In the genomic region with DNA sequence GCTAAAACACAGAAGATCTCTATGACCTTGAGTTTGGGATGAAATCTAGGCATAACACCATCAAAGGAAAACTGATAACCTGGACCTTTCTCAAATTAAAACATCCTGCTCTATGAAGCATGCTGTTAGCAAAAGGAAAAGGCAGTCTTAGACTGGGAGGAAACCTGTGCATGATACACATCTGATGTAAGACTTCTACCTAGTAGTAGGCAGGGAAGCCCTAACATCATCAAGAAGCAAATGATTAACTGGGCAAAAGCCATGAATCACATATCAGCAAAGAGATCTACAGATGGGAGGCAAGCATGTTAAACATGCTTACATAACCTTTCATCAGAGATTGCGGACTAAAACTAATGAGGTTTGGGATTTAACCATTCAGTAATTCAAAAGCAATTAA, we compare ENCODE assay signal across 29 mouse cellular contexts.
DNase-seq lines count a peak whose midpoint lies in the region; ATAC-seq and TF ChIP-seq lines count a peak whose summit lies in the region.
"Had no signal": no experiment of that assay in that cellular context is flagged by ENCODE, and none has a peak within 500 bp of the region (broad histone marks: within the 10 kb centered on the region; RNA-seq: fewer than 3 reads in every experiment).

No protein-coding gene starts in this region.

- H3K4me1 ChIP-seq in kidney, embryonic 16.5 days (ENCODE audit: insufficient read depth, low read length): peaks cover 5% of the 10 kb centered on the region; the same call in 1 of the 2 replicates
- peaks cover 14% of the 10 kb centered on the region; the same call in 1 of the 2 replicates for H3K4me1 ChIP-seq in lung, embryonic 15.5 days

- TF ChIP-seq POLR2A in brain, embryonic 14.5 days (IDR thresholded peaks at IDR 0.05; ENCODE audit: borderline replicate concordance, extremely low read depth, insufficient read depth, insufficient read length, poor library complexity, severe bottlenecking): no peak

- DNase-seq in kidney, adult 9 months: peak; percentile 24
- DNase-seq in kidney, adult 11 months: no peak
- DNase-seq in kidney, postnatal 4 days: no peak
- no peak for DNase-seq in lung, postnatal 4 days
- DNase-seq in brain, embryonic 14.5 days (ENCODE audit: low read depth): peak; percentile 11
- DNase-seq: adrenal gland, adult 8-10 months; adrenal gland, postnatal 14 days; adrenal gland, postnatal 36 days; B cell, adult 2 months; cerebellum, adult 11 months; cerebellum, adult 18-20 months; cerebellum, adult 8-10 months; cerebellum, adult 9-11 months; cerebellum, postnatal 14 days; cerebellum, postnatal 36 days; embryo, embryonic 11 days had no signal

- H3K27ac ChIP-seq in kidney, embryonic 16.5 days (ENCODE audit: low read length): no peak overlapping the region
- H3K27ac ChIP-seq in lung, embryonic 15.5 days: peak overlapping the region; percentile 71; the same call in 1 of the 2 replicates
- H3K27ac ChIP-seq: embryonic facial prominence, embryonic 13.5 days; embryonic facial prominence, embryonic 15.5 days; forebrain, embryonic 10.5 days; forebrain, embryonic 12.5 days had no signal

- H3K9ac ChIP-seq in kidney, embryonic 16.5 days (replicated peaks; ENCODE audit: low read length): no peak overlapping the region
- no peak overlapping the region for H3K9ac ChIP-seq in lung, embryonic 15.5 days
- H3K9ac ChIP-seq: embryonic facial prominence, embryonic 13.5 days; embryonic facial prominence, embryonic 15.5 days; forebrain, embryonic 12.5 days had no signal

- peaks cover 3% of the 10 kb centered on the region; the same call in 1 of the 2 replicates for H3K27me3 ChIP-seq in kidney, embryonic 16.5 days (ENCODE audit: insufficient read depth, low read length)
- H3K27me3 ChIP-seq in lung, embryonic 15.5 days: no peaks in the 10 kb centered on the region
- H3K27me3 ChIP-seq: CH12.LX; embryonic facial prominence, embryonic 13.5 days; embryonic facial prominence, embryonic 15.5 days; Patski had no signal

- no peak overlapping the region for H3K4me2 ChIP-seq in kidney, embryonic 16.5 days (replicated peaks; ENCODE audit: low read depth, low read length)
- H3K4me2 ChIP-seq in lung, embryonic 15.5 days: no peak overlapping the region
- H3K4me2 ChIP-seq: embryonic facial prominence, embryonic 13.5 days; embryonic facial prominence, embryonic 15.5 days; forebrain, embryonic 12.5 days had no signal

- ATAC-seq in kidney, embryonic 16.5 days (ENCODE audit: low FRiP score, low TSS enrichment): peak; percentile 65; the same call in 1 of the 2 replicates
- no peak for ATAC-seq in lung, embryonic 15.5 days (ENCODE audit: borderline replicate concordance, extremely low read depth, low FRiP score, low TSS enrichment)
- ATAC-seq: activated CD4-positive, CD25-positive, alpha-beta regulatory T cell, adult 4 months; CD4-positive, CD25-positive, alpha-beta regulatory T cell, adult 4 months; forebrain, embryonic 14.5 days; Patski had no signal

- 37% methylated on average over 1 of the region's 1 CpGs for WGBS in kidney, embryonic 16.5 days
- WGBS in lung, embryonic 15.5 days: 76% methylated on average over 1 of the region's 1 CpGs

- H3K9me3 ChIP-seq in kidney, embryonic 16.5 days (ENCODE audit: low read length): no peaks in the 10 kb centered on the region
- no peaks in the 10 kb centered on the region for H3K9me3 ChIP-seq in lung, embryonic 15.5 days
- H3K9me3 ChIP-seq: embryonic facial prominence, embryonic 13.5 days; embryonic facial prominence, embryonic 15.5 days; forebrain, embryonic 10.5 days; forebrain, embryonic 12.5 days; G1E had no signal

- no peak for TF ChIP-seq CTCF in brain, embryonic 14.5 days (IDR thresholded peaks at IDR 0.05; ENCODE audit: borderline replicate concordance, extremely low read depth, insufficient read depth, insufficient read length)

- no peaks in the 10 kb centered on the region for H3K36me3 ChIP-seq in kidney, embryonic 16.5 days (ENCODE audit: insufficient read depth, low read length)
- H3K36me3 ChIP-seq in lung, embryonic 15.5 days: no peaks in the 10 kb centered on the region
- H3K36me3 ChIP-seq: embryonic facial prominence, embryonic 13.5 days; embryonic facial prominence, embryonic 15.5 days; forebrain, embryonic 10.5 days; forebrain, embryonic 12.5 days; G1E had no signal

- no peak overlapping the region for H3K4me3 ChIP-seq in kidney, embryonic 16.5 days (ENCODE audit: low read length)
- no peak overlapping the region for H3K4me3 ChIP-seq in lung, embryonic 15.5 days
- H3K4me3 ChIP-seq: embryonic facial prominence, embryonic 13.5 days; embryonic facial prominence, embryonic 15.5 days; erythroblast, embryonic 14.5 days; forebrain, embryonic 10.5 days; forebrain, embryonic 12.5 days had no signal

Comparison
In these comparisons a context has a peak if more than half of its experiments do, and no peak if none do; other contexts are left out.
1. DNase-seq: peak in kidney, adult 9 months (single experiment) and brain, embryonic 14.5 days (single experiment); none in kidney, adult 11 months (single experiment), kidney, postnatal 4 days (0 of 2) and lung, postnatal 4 days (0 of 2).